Mouse (Mus musculus): ENCODE data around the gene Pcyt2. TPM values are rescaled to one million over a fixed set of nuclear protein-coding genes. Genes with fewer than 3 reads are reported as not detected.

The Pcyt2 gene
- 183 and 188 TPM in 2 replicates for polyA plus RNA-seq (2015; fragmentation: Nextera tagmentation; extraction: Ambion mirVana)

GRCm38 (mm10) chr11:120617519-120618112 lies at the start of gene Pcyt2:
TSS of gene Pcyt2 (minus strand) at chr11:120617936.
- Histone ChIP-seq H3K4me3 (replicated peaks) (peak within 1 kb of the TSS; percentile 69), H3K27ac (peak within 1 kb of the TSS; percentile 76), H3K36me3 (peaks cover 44% of the 10 kb centered on the region), H3K4me1 (peaks cover 23% of the 10 kb centered on the region), H3K9ac (peak within 1 kb of the TSS; percentile 91), H3K9me3 (no peaks in the 10 kb centered on the region), H3K4me2 (peak within 1 kb of the TSS; percentile 83), H3K27me3 (replicated peaks) (no peaks in the 10 kb centered on the region)
- ATAC-seq (ENCODE audit: insufficient read depth, low FRiP score, low read depth) = peak; percentile 96
- under 1% methylated on average over 56 of the region's 56 CpGs for WGBS

- Histone ChIP-seq H3K36me3 (no peaks in the 10 kb centered on the region), H3K4me2 (no peak overlapping the region), H3K27ac (no peak overlapping the region), H3K4me1 (peaks cover 4% of the 10 kb centered on the region; the same call in 1 of the 2 replicates), H3K9me3 (no peaks in the 10 kb centered on the region), H3K4me3 (replicated peaks) (no peak overlapping the region), H3K27me3 (replicated peaks) (peaks cover 16% of the 10 kb centered on the region), H3K9ac (no peak overlapping the region)
- WGBS = 18% methylated on average over 3 of the region's 3 CpGs
- ATAC-seq (ENCODE audit: insufficient read depth, low FRiP score, low read depth) = no peak
Measured at GRCm38 (mm10) chr11:120666617-120667016, 48.9 kb upstream of the Pcyt2 start.

- Histone ChIP-seq H3K4me3 (replicated peaks) (no peak overlapping the region), H3K4me1 (peaks cover 13% of the 10 kb centered on the region), H3K9me3 (no peaks in the 10 kb centered on the region), H3K27me3 (replicated peaks) (peaks cover 28% of the 10 kb centered on the region), H3K27ac (no peak overlapping the region), H3K4me2 (no peak overlapping the region), H3K36me3 (no peaks in the 10 kb centered on the region), H3K9ac (no peak overlapping the region)
- WGBS = 67% methylated on average over 3 of the region's 3 CpGs
- ATAC-seq (ENCODE audit: insufficient read depth, low FRiP score, low read depth) = peak; percentile 36; the same call in 1 of the 2 replicates
Measured at GRCm38 (mm10) chr11:120665406-120665805, 47.7 kb upstream of the Pcyt2 start.

GRCm38 (mm10) chr11:120663714-120664113 lies 46.0 kb upstream of the Pcyt2 start:
- no peak overlapping the region for H3K4me3 ChIP-seq (replicated peaks)
- peaks cover 45% of the 10 kb centered on the region for H3K27me3 ChIP-seq (replicated peaks)
- H3K9ac ChIP-seq = no peak overlapping the region
- 81% methylated on average over 5 of the region's 5 CpGs for WGBS
- H3K9me3 ChIP-seq = no peaks in the 10 kb centered on the region
- ATAC-seq (ENCODE audit: insufficient read depth, low FRiP score, low read depth) = no peak
- H3K4me1 ChIP-seq = peaks cover 22% of the 10 kb centered on the region
- no peaks in the 10 kb centered on the region for H3K36me3 ChIP-seq
- H3K4me2 ChIP-seq = no peak overlapping the region
- no peak overlapping the region for H3K27ac ChIP-seq

- Histone ChIP-seq H3K27me3 (replicated peaks) (peaks cover 53% of the 10 kb centered on the region), H3K4me2 (no peak overlapping the region), H3K4me3 (replicated peaks) (no peak overlapping the region), H3K36me3 (no peaks in the 10 kb centered on the region), H3K27ac (no peak overlapping the region), H3K9ac (no peak overlapping the region), H3K9me3 (no peaks in the 10 kb centered on the region), H3K4me1 (peaks cover 22% of the 10 kb centered on the region)
- ATAC-seq (ENCODE audit: insufficient read depth, low FRiP score, low read depth) = no peak
- WGBS = 79% methylated on average over 6 of the region's 6 CpGs
Measured at GRCm38 (mm10) chr11:120662759-120663158, 45.0 kb upstream of the Pcyt2 start.

GRCm38 (mm10) chr11:120661076-120661460 lies 43.3 kb upstream of the Pcyt2 start, which contains the start of gene Notum:
TSS of gene Notum (minus strand) at chr11:120661175.
- peaks cover 68% of the 10 kb centered on the region for H3K27me3 ChIP-seq (replicated peaks)
- H3K9me3 ChIP-seq = no peaks in the 10 kb centered on the region
- H3K4me1 ChIP-seq = peaks cover 22% of the 10 kb centered on the region
- no peak for ATAC-seq (ENCODE audit: insufficient read depth, low FRiP score, low read depth)
- 2% methylated on average over 35 of the region's 35 CpGs for WGBS
- peak within 1 kb of the TSS; percentile 82 for H3K4me2 ChIP-seq
- H3K27ac ChIP-seq = no peak within 1 kb of the TSS
- H3K36me3 ChIP-seq = no peaks in the 10 kb centered on the region
- no peak within 1 kb of the TSS; the same call in 1 of the 2 replicates for H3K9ac ChIP-seq
- H3K4me3 ChIP-seq (replicated peaks) = peak within 1 kb of the TSS; percentile 46

GRCm38 (mm10) chr11:120660301-120661075 lies 42.8 kb upstream of the Pcyt2 start:
- Histone ChIP-seq H3K27me3 (replicated peaks) (peaks cover 68% of the 10 kb centered on the region), H3K27ac (no peak overlapping the region), H3K4me1 (peaks cover 20% of the 10 kb centered on the region), H3K9me3 (no peaks in the 10 kb centered on the region), H3K4me2 (peak overlapping the region; percentile 82), H3K9ac (no peak overlapping the region), H3K4me3 (replicated peaks) (peak overlapping the region; percentile 46), H3K36me3 (no peaks in the 10 kb centered on the region)
- ATAC-seq (ENCODE audit: insufficient read depth, low FRiP score, low read depth) = peak; percentile 59; the same call in 1 of the 2 replicates
- WGBS = under 1% methylated on average over 70 of the region's 95 CpGs

- Histone ChIP-seq H3K27me3 (replicated peaks) (peaks cover 68% of the 10 kb centered on the region), H3K4me3 (replicated peaks) (peak overlapping the region; percentile 46), H3K4me2 (peak overlapping the region; percentile 82), H3K36me3 (no peaks in the 10 kb centered on the region), H3K4me1 (peaks cover 18% of the 10 kb centered on the region), H3K27ac (no peak overlapping the region), H3K9me3 (no peaks in the 10 kb centered on the region), H3K9ac (no peak overlapping the region)
- 5% methylated on average over 44 of the region's 50 CpGs for WGBS
- no peak for ATAC-seq (ENCODE audit: insufficient read depth, low FRiP score, low read depth)
Measured at GRCm38 (mm10) chr11:120659509-120660300, 42.0 kb upstream of the Pcyt2 start.

GRCm38 (mm10) chr11:120658876-120659410 lies 41.2 kb upstream of the Pcyt2 start:
- 3% methylated on average over 24 of the region's 24 CpGs for WGBS
- peak overlapping the region; percentile 46; the same call in 1 of the 2 replicates for H3K4me3 ChIP-seq (replicated peaks)
- H3K27me3 ChIP-seq (replicated peaks) = peaks cover 67% of the 10 kb centered on the region
- ATAC-seq (ENCODE audit: insufficient read depth, low FRiP score, low read depth) = no peak
- no peak overlapping the region for H3K27ac ChIP-seq
- peak overlapping the region; percentile 82 for H3K4me2 ChIP-seq
- H3K36me3 ChIP-seq = no peaks in the 10 kb centered on the region
- peaks cover 18% of the 10 kb centered on the region for H3K4me1 ChIP-seq
- no peaks in the 10 kb centered on the region for H3K9me3 ChIP-seq
- H3K9ac ChIP-seq = no peak overlapping the region

GRCm38 (mm10) chr11:120657301-120657700 lies 39.6 kb upstream of the Pcyt2 start:
- Histone ChIP-seq H3K27ac (no peak overlapping the region), H3K4me3 (replicated peaks) (no peak overlapping the region), H3K9me3 (no peaks in the 10 kb centered on the region), H3K36me3 (no peaks in the 10 kb centered on the region), H3K27me3 (replicated peaks) (peaks cover 58% of the 10 kb centered on the region), H3K9ac (no peak overlapping the region), H3K4me1 (peaks cover 18% of the 10 kb centered on the region), H3K4me2 (no peak overlapping the region)
- ATAC-seq (ENCODE audit: insufficient read depth, low FRiP score, low read depth) = no peak
- WGBS = 78% methylated on average over 4 of the region's 4 CpGs

GRCm38 (mm10) chr11:120654741-120655140 lies 37.0 kb upstream of the Pcyt2 start:
- H3K9ac ChIP-seq = no peak overlapping the region
- no peaks in the 10 kb centered on the region for H3K9me3 ChIP-seq
- peaks cover 33% of the 10 kb centered on the region for H3K27me3 ChIP-seq (replicated peaks)
- no peaks in the 10 kb centered on the region for H3K36me3 ChIP-seq
- no peak overlapping the region for H3K27ac ChIP-seq
- no peak overlapping the region for H3K4me2 ChIP-seq
- ATAC-seq (ENCODE audit: insufficient read depth, low FRiP score, low read depth) = no peak
- H3K4me1 ChIP-seq = peaks cover 3% of the 10 kb centered on the region
- no peak overlapping the region for H3K4me3 ChIP-seq (replicated peaks)
- WGBS = 67% methylated on average over 3 of the region's 3 CpGs
